Mouse (Mus musculus) brain, embryonic 18.5 days (tissue): Measurements from ENCODE around the gene Rad9a.

Source experiments
- DNase-seq: peaks from one replicate; pipeline ENCODE4 v3.0.0-alpha.2; 2012; ENCODE audit warnings: low read depth, low spot score

The Rad9a gene

GRCm38 (mm10) chr19:4218293-4218692 is 16.8 kb upstream of the Rad9a start:
- no peak for DNase-seq

- no peak for DNase-seq
Observed at GRCm38 (mm10) chr19:4217855-4218254, 16.4 kb upstream of the Rad9a start.

DNA sequence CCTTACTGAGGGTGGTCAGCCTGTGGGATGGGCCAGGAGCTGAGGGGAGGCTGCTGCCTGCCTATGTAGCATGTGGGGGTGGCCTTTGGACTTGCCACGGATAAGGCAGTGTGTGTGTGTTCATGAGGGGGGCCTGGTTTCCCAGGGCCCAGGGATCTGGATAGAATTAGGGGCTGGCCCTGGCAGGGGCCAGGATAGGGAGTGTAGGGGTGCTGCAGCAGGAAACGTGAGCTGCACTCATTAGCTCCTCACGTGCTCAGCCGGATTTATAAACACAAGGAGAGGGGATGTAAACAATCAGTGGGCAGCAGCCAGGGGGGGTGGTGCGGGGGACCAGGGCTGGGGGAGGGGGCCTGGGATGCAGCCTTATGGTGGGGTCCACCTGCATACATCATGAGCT is 15.7 kb upstream of the Rad9a start:
- DNase-seq = no peak

GRCm38 (mm10) chr19:4216041-4216685 is 14.7 kb upstream of the Rad9a start:
- DNase-seq = no peak

DNA sequence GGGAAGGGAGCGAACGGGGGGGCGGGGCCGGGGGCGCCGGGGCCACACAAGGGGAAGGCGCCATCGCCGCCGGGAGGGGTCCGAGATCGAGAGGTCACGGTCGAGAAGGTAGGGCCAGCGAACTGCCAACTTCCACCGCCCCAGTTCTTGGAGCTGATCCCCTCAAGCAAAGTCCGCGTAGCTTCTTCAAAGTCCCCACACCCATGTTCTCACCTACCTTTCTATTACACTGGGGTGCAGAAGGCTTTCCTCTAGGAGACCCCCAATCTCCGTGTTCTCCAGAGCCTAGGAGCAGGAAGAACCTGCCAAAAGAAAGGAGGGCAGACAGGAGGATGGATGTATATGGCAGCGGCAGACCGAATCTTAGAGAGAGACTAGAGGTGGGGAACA is 14.0 kb upstream of the Rad9a start:
- DNase-seq = no peak

GRCm38 (mm10) chr19:4214771-4215450 is 13.4 kb upstream of the Rad9a start:
- no peak for DNase-seq

DNA sequence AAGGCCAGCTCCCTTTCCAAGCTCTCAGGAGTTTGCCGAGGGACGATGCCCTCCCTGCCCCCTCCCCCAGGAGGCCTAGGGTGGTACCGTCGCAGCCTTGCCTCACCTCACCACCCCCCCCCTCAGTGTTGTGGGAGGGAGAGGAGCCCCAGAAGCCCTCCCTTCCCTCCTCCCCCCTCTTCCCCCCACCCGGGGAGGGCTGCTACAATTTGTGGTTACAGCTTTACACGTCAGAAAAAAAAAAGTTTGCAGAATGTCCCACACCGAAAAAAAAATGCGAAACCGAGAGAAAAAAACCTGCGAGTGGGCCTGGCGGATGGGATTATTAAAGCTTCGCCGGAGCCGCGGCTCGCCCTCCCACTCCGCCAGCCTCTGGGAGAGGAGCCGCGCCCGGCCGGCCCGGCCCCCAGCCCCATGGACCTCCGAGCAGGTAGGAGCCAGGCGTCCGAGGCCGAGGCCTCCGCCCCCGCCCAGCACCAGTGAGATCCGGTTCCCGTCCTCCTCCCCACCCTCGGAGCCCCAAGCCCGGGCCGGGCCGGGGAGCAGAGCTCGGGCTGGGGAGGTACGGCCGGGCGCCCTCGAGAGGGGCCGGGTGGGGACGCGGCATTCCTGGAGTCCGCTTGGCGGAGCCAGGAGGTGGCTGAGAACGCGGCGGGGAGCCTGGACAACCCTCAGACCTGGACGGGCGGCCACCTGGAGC is 12.8 kb upstream of the Rad9a start, which contains the start of the genes Clcf1 and AC109138.7:
Gene Clcf1, plus strand, starts transcription at position 168 of the 700 bp plus-strand sequence.
Gene AC109138.7, plus strand, starts transcription at position 287 of the 700 bp plus-strand sequence.
- DNase-seq = no peak

DNA sequence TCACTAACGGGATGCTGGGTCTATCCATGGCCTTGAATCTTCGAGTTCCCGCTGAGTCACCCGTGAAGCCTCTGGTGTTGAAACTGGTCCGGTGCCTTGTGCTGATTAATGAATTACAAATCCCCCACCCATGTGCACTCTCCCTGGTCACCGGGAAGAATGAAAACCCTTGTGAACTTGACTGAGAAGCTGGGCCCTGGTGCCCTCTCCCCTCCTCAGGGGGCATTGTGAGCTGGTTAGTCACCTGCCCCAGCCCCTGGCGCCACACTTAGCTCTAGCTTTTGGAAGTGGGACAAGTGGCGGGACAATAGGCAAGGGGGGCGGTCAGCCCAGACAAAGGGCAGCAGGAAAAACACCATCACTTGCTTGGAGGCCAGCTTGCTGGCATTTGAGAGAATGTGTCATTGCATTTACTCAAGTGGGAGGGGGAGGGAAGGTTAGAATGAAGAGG is 12.1 kb upstream of the Rad9a start:
- no peak for DNase-seq

- no peak for DNase-seq
Observed at GRCm38 (mm10) chr19:4211891-4212588, 10.6 kb upstream of the Rad9a start.

- DNase-seq = no peak
Observed at GRCm38 (mm10) chr19:4208563-4208962, 7.1 kb upstream of the Rad9a start.

DNA sequence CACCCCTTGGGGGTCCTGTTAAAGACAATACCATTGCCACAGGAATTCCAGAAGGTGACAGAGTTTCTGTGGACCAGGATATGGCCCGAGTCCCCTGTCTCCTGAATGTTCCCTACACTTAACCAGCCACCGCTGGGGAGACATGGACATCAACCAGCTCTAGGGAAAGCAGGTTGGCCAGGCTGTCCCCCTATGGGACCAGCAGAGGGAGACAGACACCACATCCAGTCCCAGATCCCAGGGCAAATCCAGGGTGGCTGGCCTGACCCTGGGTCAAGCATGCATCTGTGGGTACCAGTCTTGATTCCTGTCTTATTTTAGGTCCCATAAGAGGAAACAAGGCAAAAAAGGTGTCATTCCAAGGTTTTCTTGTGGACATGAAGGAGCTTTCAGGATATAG is 5.5 kb upstream of the Rad9a start:
- DNase-seq = no peak

DNA sequence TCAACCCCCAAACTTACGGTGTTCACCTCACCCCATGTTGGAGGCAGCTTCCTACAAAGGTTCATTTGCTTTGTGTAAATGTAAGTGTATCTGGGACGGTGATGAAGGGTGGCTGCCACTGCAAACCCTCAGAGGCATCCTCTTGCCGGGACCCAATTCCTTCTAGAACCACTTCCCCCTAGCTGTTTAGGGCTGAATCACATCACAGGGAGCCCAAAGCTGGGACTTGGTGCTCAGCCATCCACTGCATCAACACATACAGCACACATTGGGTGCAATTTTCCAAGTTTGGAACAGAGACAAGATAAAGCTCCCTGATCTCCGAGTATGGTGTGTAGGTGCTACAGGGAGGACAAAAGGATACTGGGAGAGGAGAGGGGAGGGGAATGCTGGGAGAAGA is 3.4 kb upstream of the Rad9a start:
- DNase-seq = no peak

- no peak for DNase-seq
Observed at GRCm38 (mm10) chr19:4203604-4204326, 2.3 kb upstream of the Rad9a start.

DNA sequence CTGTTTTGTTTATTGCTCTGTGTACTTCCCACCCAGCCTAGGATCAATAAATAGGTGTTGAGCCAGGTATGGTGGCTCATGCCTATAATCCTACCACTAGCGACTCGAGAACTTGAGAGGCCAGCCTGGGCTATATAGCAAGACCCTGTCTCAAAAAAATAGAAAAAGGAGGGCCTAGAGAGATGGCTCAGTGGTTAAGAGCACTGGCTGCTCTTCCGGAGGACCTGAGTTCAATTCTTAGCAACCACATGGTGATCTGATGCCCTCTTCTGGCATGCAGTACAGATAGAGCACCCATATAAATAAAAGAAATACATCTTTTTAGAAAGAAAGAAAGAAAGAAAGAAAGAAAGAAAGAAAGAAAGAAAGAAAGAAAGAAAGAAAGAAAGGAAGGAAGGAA is 1.7 kb upstream of the Rad9a start:
- DNase-seq = no peak

DNA sequence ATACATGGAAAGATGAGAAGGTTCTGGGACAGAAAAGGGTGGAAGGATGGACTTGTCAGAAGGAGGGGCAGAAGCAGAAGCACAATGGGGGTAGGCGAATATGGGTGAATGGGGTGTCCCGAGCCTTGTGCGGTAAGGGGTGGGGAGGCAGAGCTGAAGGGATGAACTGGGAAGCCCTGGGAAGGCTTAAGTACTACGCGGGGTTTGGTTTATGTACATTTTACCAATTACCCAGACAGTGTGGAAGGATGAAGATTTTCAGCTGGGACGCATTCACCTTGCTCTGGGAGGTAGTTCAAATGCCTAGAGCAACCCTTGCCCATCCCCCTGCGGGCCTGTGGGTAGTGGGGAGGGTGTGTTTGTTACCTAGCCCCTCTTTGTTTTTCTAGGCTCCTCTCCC is 687 bp upstream of the Rad9a start:
- DNase-seq = no peak

DNA sequence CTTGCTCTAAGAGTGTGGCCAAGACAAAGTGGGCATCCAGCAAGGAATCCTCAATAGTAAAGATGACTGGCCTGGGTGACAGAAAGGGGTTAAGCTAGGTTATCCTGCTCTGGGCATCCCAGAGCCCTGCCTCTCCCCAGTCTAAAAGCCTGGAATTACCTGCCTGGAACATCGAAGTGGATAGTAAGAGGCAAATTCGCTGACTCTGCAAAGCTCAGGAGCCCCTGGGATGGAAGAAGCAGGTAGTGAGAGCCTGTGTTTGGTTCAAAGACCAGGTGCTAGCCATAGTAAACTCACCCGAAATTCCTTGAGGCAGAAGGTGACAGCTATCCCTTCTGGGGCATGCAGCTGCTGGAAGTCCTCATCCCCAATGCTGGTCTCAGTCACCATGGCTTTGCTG is 4.3 kb downstream of the Rad9a start:
- DNase-seq = no peak

DNA sequence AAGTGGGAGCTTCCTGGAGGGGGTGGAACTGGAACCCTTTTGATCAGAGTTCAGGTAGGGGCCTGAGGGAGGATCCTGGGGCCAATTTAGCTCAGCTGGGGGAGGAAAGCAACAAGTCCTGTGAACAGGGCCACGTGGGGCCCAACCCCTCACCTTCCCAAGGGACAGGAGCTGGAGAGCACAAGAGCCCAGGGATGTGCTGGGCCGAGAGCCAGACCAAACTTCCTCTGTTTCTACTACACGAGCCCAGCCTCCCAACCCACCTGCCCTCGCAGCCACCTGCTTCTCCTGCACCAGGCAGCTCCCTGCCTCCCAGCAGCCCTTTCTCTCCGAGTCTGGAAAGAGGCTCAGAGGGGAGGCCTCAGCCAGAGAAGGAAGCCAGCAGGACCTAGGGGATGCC is 4.9 kb downstream of the Rad9a start:
- DNase-seq = no peak

GRCm38 (mm10) chr19:4196048-4196447 is 5.4 kb downstream of the Rad9a start:
- DNase-seq = no peak

GRCm38 (mm10) chr19:4194776-4195650 is 6.4 kb downstream of the Rad9a start:
- no peak for DNase-seq

DNA sequence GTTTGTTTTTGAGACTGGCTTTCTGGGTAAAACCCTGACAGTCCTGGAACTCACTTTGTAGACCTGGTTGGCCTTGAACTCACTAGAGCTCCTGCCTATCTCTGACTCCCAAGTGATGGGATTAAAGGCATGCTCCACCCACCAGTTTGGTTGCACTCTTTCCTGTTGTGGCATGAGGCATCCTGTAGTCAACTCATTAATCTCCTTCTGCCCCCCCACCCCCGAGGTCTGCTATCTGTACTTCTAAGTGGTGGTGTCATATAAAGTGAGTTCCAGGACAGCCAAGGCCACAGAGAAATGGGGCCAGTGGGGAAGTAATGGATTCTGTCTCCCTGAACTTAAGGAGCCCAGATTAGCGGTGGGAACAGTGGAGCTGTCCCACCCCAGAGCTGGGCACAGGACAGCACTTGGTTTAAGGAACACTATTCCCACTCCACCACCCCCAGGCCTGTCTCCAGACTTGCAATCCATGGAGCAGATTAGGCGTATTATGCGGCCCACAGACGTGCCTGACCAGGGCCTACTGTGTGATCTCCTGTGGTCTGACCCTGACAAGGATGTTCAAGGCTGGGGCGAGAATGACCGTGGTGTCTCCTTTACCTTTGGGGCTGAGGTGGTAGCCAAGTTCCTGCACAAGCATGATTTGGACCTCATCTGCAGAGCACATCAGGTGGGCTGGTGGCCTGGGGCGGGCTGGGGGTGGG is 7.3 kb downstream of the Rad9a start:
- DNase-seq = no peak
